In the genomic region with DNA sequence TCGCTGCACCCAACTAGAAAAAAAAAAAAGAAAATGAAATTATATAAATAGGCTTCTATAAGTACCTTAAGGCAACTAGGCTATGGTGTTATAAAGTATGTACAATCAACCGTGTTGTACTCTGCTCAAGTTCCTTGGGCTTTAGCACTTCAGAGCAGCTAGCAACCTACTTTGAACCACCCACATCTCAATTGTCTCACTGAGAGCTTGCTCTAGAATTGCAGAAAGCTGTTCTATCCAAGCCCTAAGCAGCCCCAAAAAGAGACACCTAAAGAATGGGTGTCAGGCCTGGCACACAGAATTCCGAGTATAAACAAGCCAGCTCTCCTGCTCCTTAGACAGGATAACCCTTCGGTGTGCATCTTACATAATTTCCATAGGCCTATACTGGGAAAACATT, we compare ENCODE assay signal across 12 mouse cellular contexts.
"Had no signal": no experiment of that assay in that cellular context is flagged by ENCODE, and none has a peak within 500 bp of the region (broad histone marks: within the 10 kb centered on the region; RNA-seq: fewer than 3 reads in every experiment).

No protein-coding gene starts in this region.

- DNase-seq: kidney, adult 2 months; kidney, postnatal 25 days; layer of hippocampus, adult 9-11 months; liver; lung, adult 18-20 months; lung, postnatal 10 days; lung, postnatal 36 days; retina, postnatal 1 day; right cerebral cortex, postnatal 25 days; thymus, adult 2 months; thymus, postnatal 14 days; thymus, postnatal 4 days had no signal
